Mouse (Mus musculus) erythroblast, embryonic 14.5 days (primary cell): Measurements from ENCODE around the gene Gm17654.
"Not testable (repeated sequence)": the region's sequence is repeated elsewhere in the genome, so short reads cannot be mapped to it uniquely, and the experiment has no call there.

Experiments
- GATA1 ChIP-seq: IDR thresholded peaks from 2 replicates; pipeline ENCODE4 v1.6.1; 2012; ENCODE audit warnings: low read length, inconsistent platforms, mixed read lengths
- TAL1 ChIP-seq: IDR thresholded peaks from 3 replicates; pipeline ENCODE4 v1.6.1; 2012; ENCODE audit warnings: low read length, inconsistent platforms, mixed read lengths

DNA sequence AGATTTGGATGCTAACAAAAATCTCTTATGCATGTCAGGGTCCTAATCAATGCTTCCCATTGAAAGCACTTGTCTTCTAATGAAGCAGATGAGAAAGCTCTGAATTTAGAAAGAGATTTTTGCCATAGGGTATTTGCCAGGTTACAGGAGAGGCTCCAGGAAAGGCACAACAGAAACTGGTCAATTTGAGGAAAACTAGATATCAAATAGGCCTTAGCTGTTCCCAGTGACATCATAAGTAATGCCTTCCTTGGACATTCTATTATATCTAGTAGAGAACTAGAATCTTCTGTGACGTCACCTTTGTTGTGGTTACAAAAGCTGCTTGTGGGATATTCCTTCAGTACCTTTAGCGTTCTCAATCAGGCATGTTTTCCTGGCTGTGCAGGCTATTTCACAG, 35.7 kb downstream of the Gm17654 start, which contains the start of gene Gm5799:
- TF ChIP-seq GATA1, TAL1: not testable (repeated sequence)
